Mouse (Mus musculus) ES-Bruce4 (cell line): ENCODE measurements around the gene Pitpnm2. TPM values are rescaled to one million over a fixed set of nuclear protein-coding genes. Genes with fewer than 3 reads are reported as not detected.

ENCODE experiments used
- H3K27ac ChIP-seq: 2 replicates; pipeline ENCODE4 v1.5.1; 2012; ENCODE audit warnings: low read length, inconsistent platforms; ENCODE audit not compliant: insufficient read depth
- H3K27me3 ChIP-seq: 2 replicates; pipeline ENCODE4 v1.6.1; 2012; ENCODE audit warnings: mild to moderate bottlenecking, low read length, inconsistent platforms; ENCODE audit not compliant: control insufficient read depth, poor library complexity, insufficient read depth, severe bottlenecking
- H3K36me3 ChIP-seq: 2 replicates; pipeline ENCODE4 v1.6.1; 2012; ENCODE audit warnings: inconsistent platforms, mild to moderate bottlenecking, low read length, moderate library complexity; ENCODE audit not compliant: control insufficient read depth, poor library complexity, insufficient read depth, severe bottlenecking
- H3K4me1 ChIP-seq: one replicate; pipeline ENCODE4 v1.8.1; 2011; ENCODE audit warnings: low read length; ENCODE audit not compliant: control insufficient read depth, insufficient read depth
- H3K4me3 ChIP-seq: 2 replicates; pipeline ENCODE4 v1.5.1; 2011; ENCODE audit warnings: low read depth, mild to moderate bottlenecking, low read length
- H3K9ac ChIP-seq: 2 replicates; pipeline ENCODE4 v1.6.1; 2012; ENCODE audit warnings: low read depth, mild to moderate bottlenecking, inconsistent platforms; ENCODE audit not compliant: poor library complexity, severe bottlenecking
- H3K9me3 ChIP-seq: replicated peaks from 2 replicates; pipeline ENCODE4 v1.6.1; 2012; ENCODE audit warnings: mild to moderate bottlenecking, low read length, inconsistent platforms; ENCODE audit not compliant: control insufficient read depth, poor library complexity, insufficient read depth, severe bottlenecking
- CTCF ChIP-seq: IDR thresholded peaks from one replicate; pipeline ENCODE4 v1.8.1; 2011; ENCODE audit warnings: low read depth, low read length
- EP300 ChIP-seq: IDR thresholded peaks from 2 replicates; pipeline ENCODE4 v1.6.1; 2011; ENCODE audit warnings: low read depth, low read length; ENCODE audit not compliant: insufficient read depth
- POLR2A ChIP-seq: IDR thresholded peaks from one replicate; pipeline ENCODE4 v1.8.1; 2011; ENCODE audit warnings: low read length; ENCODE audit not compliant: insufficient read depth
- polyA plus RNA-seq: library from polyadenylated mRNA; stranded (reverse); fragments of >200 nt; gene quantifications from 2 replicates; pipeline ENCODE4 v1.2.4, GENCODE M21; 2011; ENCODE audit warnings: low read depth; ENCODE audit not compliant: missing spikeins, insufficient read depth, insufficient read length

Pitpnm2 gene
- polyA plus RNA-seq, 1 experiment: 13.1 TPM

DNA sequence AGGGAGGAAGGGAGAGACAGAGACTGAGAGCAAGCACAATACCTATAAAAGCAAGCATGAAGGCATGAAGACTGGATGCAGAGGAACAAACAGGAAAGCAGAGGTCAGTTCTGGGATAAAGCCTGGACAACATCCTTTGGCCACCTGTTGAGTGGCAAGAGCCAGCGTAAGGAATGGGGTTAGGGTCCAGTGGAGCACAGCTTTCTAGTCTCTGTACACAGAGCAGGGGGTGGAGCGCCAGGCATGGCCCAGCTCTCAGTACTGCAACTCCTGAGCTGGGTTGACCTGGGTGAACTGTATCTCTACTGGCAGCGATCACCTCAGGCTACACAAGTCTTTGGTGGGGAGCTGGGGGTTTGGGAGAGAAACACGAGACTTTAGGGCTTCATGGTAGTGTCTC is 77.3 kb downstream of the Pitpnm2 start:
- H3K4me1 ChIP-seq: no peaks in the 10 kb centered on the region
- no peak overlapping the region for H3K27ac ChIP-seq
- H3K9me3 ChIP-seq: no peaks in the 10 kb centered on the region

DNA sequence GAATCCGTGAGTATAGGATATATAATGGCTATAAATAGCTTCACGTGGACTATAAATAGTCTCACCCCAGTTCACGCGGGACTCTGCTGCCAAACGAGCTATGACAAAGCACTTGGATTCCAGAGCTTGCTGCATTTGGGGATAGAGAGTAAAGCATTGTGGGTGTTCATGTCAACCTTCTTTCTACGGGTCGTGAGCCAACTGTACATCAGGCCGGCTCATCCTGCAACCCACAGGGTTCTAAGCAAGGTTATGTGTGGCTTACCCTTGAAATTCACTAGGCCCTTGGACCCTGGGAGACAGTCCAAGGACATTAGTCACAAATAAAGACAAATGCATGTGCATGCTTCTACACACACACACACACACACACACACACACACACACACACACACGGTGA is 77.8 kb downstream of the Pitpnm2 start:
- Histone ChIP-seq H3K27me3 (no peaks in the 10 kb centered on the region), H3K4me3 (no peak overlapping the region), H3K36me3 (no peaks in the 10 kb centered on the region), H3K4me1 (no peaks in the 10 kb centered on the region), H3K9ac (no peak overlapping the region), H3K9me3 (no peaks in the 10 kb centered on the region), H3K27ac (no peak overlapping the region)
- TF ChIP-seq POLR2A: no peak
- TF ChIP-seq EP300: no peak
- TF ChIP-seq CTCF: no peak

More for the DNA sequence above, 77.3 kb downstream of the Pitpnm2 start:
- no peaks in the 10 kb centered on the region for H3K36me3 ChIP-seq
- no peak overlapping the region for H3K9ac ChIP-seq
- H3K27me3 ChIP-seq: no peaks in the 10 kb centered on the region
- no peak for TF ChIP-seq CTCF
- no peak for TF ChIP-seq POLR2A
- TF ChIP-seq EP300: no peak
- no peak overlapping the region for H3K4me3 ChIP-seq

GRCm38 (mm10) chr5:124169224-124169621 is 80.3 kb downstream of the Pitpnm2 start:
- Histone ChIP-seq H3K27me3 (no peaks in the 10 kb centered on the region), H3K9ac (no peak overlapping the region), H3K4me1 (no peaks in the 10 kb centered on the region), H3K4me3 (no peak overlapping the region), H3K27ac (no peak overlapping the region), H3K36me3 (no peaks in the 10 kb centered on the region), H3K9me3 (no peaks in the 10 kb centered on the region)
- no peak for TF ChIP-seq POLR2A
- TF ChIP-seq EP300: no peak
- TF ChIP-seq CTCF: no peak

- Histone ChIP-seq H3K36me3 (no peaks in the 10 kb centered on the region), H3K4me3 (no peak overlapping the region), H3K4me1 (no peaks in the 10 kb centered on the region), H3K27ac (no peak overlapping the region), H3K27me3 (no peaks in the 10 kb centered on the region), H3K9me3 (no peaks in the 10 kb centered on the region), H3K9ac (no peak overlapping the region)
- no peak for TF ChIP-seq CTCF
- no peak for TF ChIP-seq EP300
- TF ChIP-seq POLR2A: no peak
Observed at GRCm38 (mm10) chr5:124168428-124169223, 80.9 kb downstream of the Pitpnm2 start.

GRCm38 (mm10) chr5:124167621-124168020 is 81.9 kb downstream of the Pitpnm2 start:
- TF ChIP-seq POLR2A (no peak), CTCF (no peak)
- Histone ChIP-seq H3K4me3 (no peak overlapping the region), H3K9ac (no peak overlapping the region), H3K27ac (no peak overlapping the region), H3K4me1 (no peaks in the 10 kb centered on the region), H3K36me3 (no peaks in the 10 kb centered on the region), H3K27me3 (no peaks in the 10 kb centered on the region), H3K9me3 (no peaks in the 10 kb centered on the region)

DNA sequence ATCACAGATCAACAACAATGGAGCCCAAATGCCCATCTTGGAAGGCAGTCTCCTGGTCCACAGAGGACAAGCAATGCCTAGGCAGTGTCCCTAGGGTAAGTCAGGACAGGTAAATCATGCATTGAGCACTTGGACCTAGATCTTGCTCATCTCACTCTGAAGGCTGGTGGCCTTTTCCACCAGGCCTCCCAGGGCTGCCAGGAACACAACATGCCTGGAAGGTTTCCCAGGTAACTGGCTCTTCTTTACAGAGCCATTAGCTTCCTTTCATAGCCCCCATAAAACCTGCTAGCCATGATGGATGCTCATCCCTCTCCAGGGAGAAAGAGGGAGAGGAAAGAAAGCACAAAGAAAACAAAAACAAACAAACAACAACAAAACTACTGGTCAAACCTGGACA is 82.8 kb downstream of the Pitpnm2 start:
- Histone ChIP-seq H3K36me3 (no peaks in the 10 kb centered on the region), H3K27ac (no peak overlapping the region), H3K9ac (no peak overlapping the region), H3K4me1 (no peaks in the 10 kb centered on the region), H3K4me3 (no peak overlapping the region), H3K27me3 (no peaks in the 10 kb centered on the region), H3K9me3 (no peaks in the 10 kb centered on the region)
- TF ChIP-seq CTCF: no peak
- no peak for TF ChIP-seq EP300
- TF ChIP-seq POLR2A: no peak
